In the genomic region with DNA sequence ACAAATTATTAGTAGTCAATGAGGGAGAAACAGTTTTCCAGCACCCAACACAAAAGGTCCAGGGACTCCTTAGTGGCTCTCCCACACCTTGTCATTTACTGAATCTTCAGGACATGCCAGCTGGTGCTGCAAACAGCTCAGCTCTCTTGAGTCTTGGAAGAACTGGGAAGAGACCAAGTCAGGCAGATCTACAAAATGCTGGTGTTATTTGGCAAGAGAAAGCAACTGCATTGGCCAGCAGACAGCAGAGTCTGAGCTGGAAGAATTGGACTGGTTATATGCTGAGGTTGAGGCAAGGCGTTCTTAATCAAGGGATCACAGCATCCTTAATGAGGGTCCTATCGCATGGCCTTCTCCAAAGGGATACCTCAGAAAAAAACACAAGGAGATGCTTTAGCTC, we compare ENCODE assay signal across 22 mouse cellular contexts.
DNase-seq lines count a peak whose midpoint lies in the region; ATAC-seq and TF ChIP-seq lines count a peak whose summit lies in the region.
"Had no signal": no experiment of that assay in that cellular context is flagged by ENCODE, and none has a peak within 500 bp of the region (broad histone marks: within the 10 kb centered on the region; RNA-seq: fewer than 3 reads in every experiment).

No protein-coding gene starts in this region.

- no peak overlapping the region for H3K4me2 ChIP-seq in lung, postnatal 0 days (replicated peaks; ENCODE audit: low read depth, low read length)
- H3K4me2 ChIP-seq: forebrain, embryonic 13.5 days; hindbrain, embryonic 13.5 days; intestine, embryonic 15.5 days had no signal

- no peaks in the 10 kb centered on the region for H3K9me3 ChIP-seq in lung, postnatal 0 days (ENCODE audit: low read length)
- H3K9me3 ChIP-seq: forebrain, embryonic 10.5 days; forebrain, embryonic 13.5 days; hindbrain, embryonic 10.5 days; intestine, embryonic 15.5 days had no signal

- DNase-seq in heart, adult 8-10 months (ENCODE audit: low spot score) = peak; percentile 25
- no peak for DNase-seq in heart, postnatal 4 days
- peak; percentile 23 for DNase-seq in lung, postnatal 10 days
- no peak for DNase-seq in lung, postnatal 0 days (ENCODE audit: low spot score)
- peak; percentile 6 for DNase-seq in brain, adult 2 months (ENCODE audit: low read depth, low spot score)
- no peak for DNase-seq in ovary, postnatal 10 days (ENCODE audit: low spot score)
- DNase-seq: adrenal gland, adult 8-10 months; adrenal gland, postnatal 25 days; cerebellum, adult 18-20 months; cerebellum, adult 9-10 months; cerebellum, postnatal 14 days; gastrocnemius, postnatal 10 days; gastrocnemius, postnatal 36 days; kidney, adult 11 months had no signal

- 85% methylated on average over 2 of the region's 2 CpGs for WGBS in lung, postnatal 0 days

- H3K4me1 ChIP-seq in lung, postnatal 0 days (ENCODE audit: insufficient read depth, low read depth, low read length) = no peaks in the 10 kb centered on the region
- H3K4me1 ChIP-seq: forebrain, embryonic 10.5 days; forebrain, embryonic 13.5 days; hindbrain, embryonic 10.5 days; hindbrain, embryonic 13.5 days; intestine, embryonic 15.5 days had no signal

- TF ChIP-seq EP300 in lung, postnatal 0 days (IDR thresholded peaks at IDR 0.05) = no peak

- no peak overlapping the region for H3K27ac ChIP-seq in lung, postnatal 0 days (ENCODE audit: low read length)
- H3K27ac ChIP-seq: forebrain, embryonic 10.5 days; forebrain, embryonic 13.5 days; hindbrain, embryonic 10.5 days; hindbrain, embryonic 13.5 days; intestine, embryonic 15.5 days had no signal

- no peak overlapping the region for H3K9ac ChIP-seq in lung, postnatal 0 days (replicated peaks; ENCODE audit: low read depth)
- H3K9ac ChIP-seq: forebrain, embryonic 13.5 days; hindbrain, embryonic 13.5 days; intestine, embryonic 15.5 days had no signal

- H3K27me3 ChIP-seq in lung, postnatal 0 days (replicated peaks; ENCODE audit: insufficient read depth, low read length) = no peaks in the 10 kb centered on the region
- H3K27me3 ChIP-seq: forebrain, embryonic 13.5 days; hindbrain, embryonic 13.5 days; intestine, embryonic 15.5 days had no signal

- ATAC-seq in lung, postnatal 0 days = no peak
- ATAC-seq: CD4-positive, CD25-positive, alpha-beta regulatory T cell, adult 4 months; forebrain, embryonic 13.5 days; forebrain, embryonic 16.5 days; hindbrain, embryonic 16.5 days; intestine, embryonic 15.5 days had no signal

- no peak overlapping the region for H3K4me3 ChIP-seq in lung, postnatal 0 days (ENCODE audit: low read depth, low read length)
- H3K4me3 ChIP-seq: forebrain, embryonic 10.5 days; forebrain, embryonic 13.5 days; hindbrain, embryonic 10.5 days; hindbrain, embryonic 13.5 days; intestine, embryonic 15.5 days had no signal

- H3K36me3 ChIP-seq in lung, postnatal 0 days (ENCODE audit: insufficient read depth, low read length) = no peaks in the 10 kb centered on the region
- H3K36me3 ChIP-seq: forebrain, embryonic 10.5 days; hindbrain, embryonic 10.5 days; hindbrain, embryonic 13.5 days; intestine, embryonic 15.5 days had no signal

- no peak for TF ChIP-seq CTCF in lung, postnatal 0 days (IDR thresholded peaks at IDR 0.05)

Comparison
In these comparisons a context has a peak if more than half of its experiments do, and no peak if none do; other contexts are left out.
1. DNase-seq: peak in heart, adult 8-10 months (single experiment), lung, postnatal 10 days (single experiment) and brain, adult 2 months (single experiment); none in heart, postnatal 4 days (single experiment), lung, postnatal 0 days (single experiment) and ovary, postnatal 10 days (single experiment).